Mouse (Mus musculus) cerebellum, adult 9-10 months (tissue): ENCODE results near the gene Foxj2.

Experiments used
- DNase-seq: peaks from one replicate; pipeline ENCODE4 v3.0.0; 2022

Gene Foxj2

DNA sequence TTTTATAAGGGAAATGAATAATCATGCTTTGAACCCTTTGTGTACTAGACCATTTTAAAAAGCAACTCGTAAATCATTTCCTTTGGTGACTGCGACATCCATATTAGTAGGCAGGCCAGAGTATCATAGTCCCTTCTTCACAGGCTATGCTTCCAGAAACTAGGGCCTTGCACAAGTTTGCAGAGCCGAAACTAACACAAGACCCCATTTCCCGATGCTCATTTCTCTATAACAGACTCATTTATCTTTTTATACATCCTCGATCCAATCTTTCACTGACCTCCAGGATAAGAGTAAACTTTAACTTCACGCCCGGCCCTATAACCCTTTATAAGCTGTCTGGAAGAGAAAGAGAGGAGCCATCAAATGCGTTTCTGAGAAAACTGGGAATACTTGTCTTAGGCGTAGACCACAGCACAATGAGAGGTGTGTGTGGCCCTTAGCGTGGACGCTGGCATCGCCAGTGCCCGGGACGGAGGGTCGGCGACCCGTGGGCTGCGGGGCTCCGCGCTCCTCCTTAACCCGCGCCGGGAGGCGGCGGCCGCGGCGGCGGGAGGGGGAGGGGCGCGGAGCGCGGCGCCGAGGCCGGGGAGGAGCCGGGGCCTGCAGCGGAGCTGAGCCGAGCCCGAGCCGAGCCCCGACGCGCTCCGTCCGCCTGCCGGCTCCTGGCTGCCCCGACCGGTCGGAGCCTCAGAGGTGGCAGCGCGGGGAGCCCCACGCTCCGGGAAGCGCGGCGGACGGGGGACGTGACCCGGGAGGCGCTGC, at the start of gene Foxj2:
Foxj2 (plus strand) TSS at position 609 of the 765 bp plus-strand sequence.
- peak; percentile 66 for DNase-seq

DNA sequence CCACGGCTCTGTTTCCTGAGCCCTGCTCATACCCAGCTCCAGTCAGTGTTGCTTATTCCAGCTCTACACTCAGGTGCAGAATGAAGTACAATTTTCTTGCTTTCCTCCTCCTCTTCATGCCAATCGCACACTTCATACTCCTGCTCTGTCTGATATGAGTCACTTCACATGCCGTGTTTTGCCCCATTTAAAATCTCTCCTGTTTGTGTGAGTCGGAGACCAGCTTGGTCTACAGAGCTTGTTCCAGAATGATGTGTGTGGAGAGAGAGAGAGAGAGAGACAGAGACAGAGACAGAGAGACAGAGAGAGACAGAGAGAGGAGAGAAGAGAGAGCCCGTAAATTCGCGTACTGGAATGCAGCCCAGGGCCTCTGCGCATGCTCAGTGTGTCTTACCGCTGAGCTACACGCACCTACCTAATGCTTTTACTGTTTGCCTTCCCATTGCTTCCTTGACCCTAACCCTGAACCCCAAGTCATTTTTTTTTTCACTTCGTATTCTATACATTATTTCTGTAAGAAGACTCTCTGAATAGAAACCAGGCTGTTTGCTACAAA, 48.9 kb upstream of the Foxj2 start:
- DNase-seq, result peak; percentile 74

DNA sequence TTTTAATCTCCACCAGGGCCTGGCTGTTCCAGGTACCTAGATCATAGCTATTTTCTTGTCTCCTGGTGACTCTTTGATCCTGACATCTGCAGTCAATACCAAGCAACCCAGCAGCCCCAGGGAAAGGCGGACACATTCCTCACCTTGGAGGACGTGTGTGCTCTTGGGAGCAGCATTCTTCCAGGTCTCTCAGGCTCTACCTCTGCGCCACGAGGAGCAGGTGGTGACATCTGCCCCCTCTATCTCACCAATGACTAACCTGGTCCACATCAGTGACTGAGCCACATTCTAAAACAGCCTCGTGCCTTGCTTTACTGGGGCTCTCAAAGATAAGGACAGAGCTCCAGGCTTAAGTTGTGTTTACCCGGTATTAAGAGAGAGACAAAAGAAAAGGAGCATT, 47.0 kb upstream of the Foxj2 start:
- DNase-seq, result no peak

GRCm38 (mm10) chr6:122774345-122774744, 45.4 kb upstream of the Foxj2 start:
- DNase-seq, result no peak

GRCm38 (mm10) chr6:122776040-122776439, 43.7 kb upstream of the Foxj2 start:
- DNase-seq, result no peak

DNA sequence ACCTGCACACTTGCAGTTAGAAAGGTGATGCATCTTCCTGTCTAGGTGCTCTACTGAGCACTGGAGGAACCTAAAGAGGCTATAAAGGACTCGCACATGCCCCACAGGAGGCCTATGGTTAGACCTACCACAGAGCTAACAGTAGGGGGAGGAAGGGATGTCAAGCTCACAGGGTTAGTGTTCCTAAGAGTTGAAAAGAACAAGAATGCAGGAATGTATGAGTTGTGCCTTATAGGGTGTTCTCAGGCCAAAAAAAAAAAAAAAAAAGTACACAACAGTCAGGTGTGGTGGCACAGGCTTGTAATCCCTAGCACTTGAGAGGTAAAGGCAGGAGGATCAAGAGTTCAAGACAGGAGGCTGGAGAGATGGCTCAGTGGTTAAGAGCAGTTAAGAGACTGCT, 39.8 kb upstream of the Foxj2 start:
- no peak for DNase-seq

GRCm38 (mm10) chr6:122781167-122781566, 38.5 kb upstream of the Foxj2 start:
- no peak for DNase-seq

GRCm38 (mm10) chr6:122782164-122782563, 37.5 kb upstream of the Foxj2 start:
- peak; percentile 83 for DNase-seq

DNA sequence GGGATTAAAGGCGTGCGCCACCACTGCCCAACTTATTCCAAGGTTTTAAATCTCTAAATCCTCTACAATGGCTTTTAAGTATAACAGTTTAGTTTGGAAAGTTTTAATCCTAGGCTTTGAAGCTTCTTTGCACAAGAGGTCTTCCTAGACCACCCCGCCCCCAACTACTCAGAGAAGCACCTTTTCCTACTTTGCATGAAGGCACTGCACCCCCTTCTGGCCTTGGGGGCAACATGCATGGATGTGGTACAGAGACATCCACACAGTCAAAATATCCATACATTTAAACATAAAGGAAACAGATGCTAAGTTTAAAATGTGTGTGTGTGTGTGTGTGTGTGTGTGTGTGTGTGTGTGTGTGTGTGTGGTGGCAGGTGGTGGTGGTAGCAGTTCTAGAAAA, 34.8 kb upstream of the Foxj2 start:
- peak; percentile 71 for DNase-seq

DNA sequence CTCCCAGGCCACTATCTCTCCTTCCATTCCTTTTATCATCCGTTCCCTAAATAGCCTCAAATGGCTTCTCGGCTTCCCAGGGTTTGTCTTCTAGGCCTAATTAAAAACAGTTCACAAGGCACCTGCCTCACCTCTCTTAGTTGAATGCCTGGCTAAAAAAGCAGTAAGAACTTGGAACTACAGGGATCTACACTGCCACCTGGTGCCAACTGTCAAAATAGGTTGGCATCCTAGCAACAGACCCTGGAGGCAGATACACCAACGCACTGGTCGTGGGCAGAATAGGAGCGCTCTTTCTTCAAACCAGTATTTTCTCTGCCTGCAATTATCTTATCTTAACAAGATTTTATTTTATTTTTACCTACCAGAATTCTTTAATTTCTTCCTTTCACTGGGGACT, 33.4 kb upstream of the Foxj2 start:
- DNase-seq, result peak; percentile 91

GRCm38 (mm10) chr6:122795254-122795935, 24.3 kb upstream of the Foxj2 start:
- DNase-seq, result no peak

GRCm38 (mm10) chr6:122800640-122801300, 18.9 kb upstream of the Foxj2 start:
- peak; percentile 19 for DNase-seq

GRCm38 (mm10) chr6:122801301-122801800, 18.4 kb upstream of the Foxj2 start, which contains the start of gene Slc2a3:
Gene Slc2a3, minus strand, starts transcription at chr6:122801640.
- peak; percentile 79 for DNase-seq

DNA sequence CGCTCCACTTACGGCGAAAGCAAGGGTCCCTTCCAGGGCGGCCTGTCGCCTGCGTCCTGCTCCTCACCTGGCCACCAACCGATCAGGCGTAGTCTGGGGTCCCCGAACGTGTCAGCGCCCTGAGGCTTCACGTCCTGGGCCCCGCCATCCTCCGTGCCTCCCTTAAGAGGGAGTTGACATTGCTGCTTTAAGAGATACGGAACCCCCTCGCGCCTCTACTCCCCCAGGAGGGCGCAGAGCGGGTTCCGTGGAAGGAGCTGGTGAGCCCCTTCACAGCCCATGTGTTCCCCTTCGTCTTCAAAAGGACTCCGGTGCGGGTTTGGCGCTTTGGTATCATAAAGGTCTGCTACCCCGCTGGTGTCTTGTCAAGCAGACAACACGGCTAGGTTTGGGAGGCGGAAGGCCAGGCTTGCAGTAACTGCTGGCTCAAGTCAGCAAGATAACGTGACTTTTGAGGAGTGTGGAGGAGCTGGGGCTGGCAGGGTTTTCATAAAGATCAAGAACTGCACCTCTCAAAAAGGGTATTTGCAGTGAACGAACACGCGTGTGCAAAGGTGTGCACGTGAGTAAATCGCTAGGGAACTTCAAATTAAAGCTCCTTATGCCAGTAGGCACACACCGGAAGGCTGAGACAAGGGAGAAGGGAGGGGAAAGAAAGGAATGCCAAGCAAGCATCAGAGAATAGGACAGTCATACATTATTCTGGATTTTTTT, 17.8 kb upstream of the Foxj2 start:
- DNase-seq, result peak; percentile 72

- peak; percentile 89 for DNase-seq
These were observed 15.3 kb upstream of the Foxj2 start for GRCm38 (mm10) chr6:122804418-122804817.

- DNase-seq, result peak; percentile 87
These were observed 9.6 kb upstream of the Foxj2 start for GRCm38 (mm10) chr6:122810022-122810614.

GRCm38 (mm10) chr6:122810615-122811279, 9.0 kb upstream of the Foxj2 start:
- peak; percentile 99 for DNase-seq

DNA sequence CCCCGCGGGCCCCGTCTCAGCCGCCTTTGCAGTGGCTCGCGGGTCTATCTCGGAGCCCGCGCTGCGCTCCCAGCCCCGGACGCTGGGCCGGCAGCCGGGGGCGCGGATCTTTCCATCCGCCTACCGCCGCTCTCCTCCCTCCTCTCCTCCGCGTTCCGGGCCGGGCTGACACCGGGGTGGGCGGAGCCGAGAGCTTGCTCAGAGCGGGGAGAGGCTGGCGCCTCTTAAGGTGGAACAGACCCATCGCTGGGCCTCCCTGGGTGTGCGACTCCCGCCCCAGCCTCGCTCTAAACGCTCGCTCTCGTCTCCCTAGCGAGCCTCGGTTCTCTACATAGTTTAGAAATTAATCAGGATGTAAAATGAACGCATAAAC, 8.4 kb upstream of the Foxj2 start:
- DNase-seq, result peak; percentile 93

DNA sequence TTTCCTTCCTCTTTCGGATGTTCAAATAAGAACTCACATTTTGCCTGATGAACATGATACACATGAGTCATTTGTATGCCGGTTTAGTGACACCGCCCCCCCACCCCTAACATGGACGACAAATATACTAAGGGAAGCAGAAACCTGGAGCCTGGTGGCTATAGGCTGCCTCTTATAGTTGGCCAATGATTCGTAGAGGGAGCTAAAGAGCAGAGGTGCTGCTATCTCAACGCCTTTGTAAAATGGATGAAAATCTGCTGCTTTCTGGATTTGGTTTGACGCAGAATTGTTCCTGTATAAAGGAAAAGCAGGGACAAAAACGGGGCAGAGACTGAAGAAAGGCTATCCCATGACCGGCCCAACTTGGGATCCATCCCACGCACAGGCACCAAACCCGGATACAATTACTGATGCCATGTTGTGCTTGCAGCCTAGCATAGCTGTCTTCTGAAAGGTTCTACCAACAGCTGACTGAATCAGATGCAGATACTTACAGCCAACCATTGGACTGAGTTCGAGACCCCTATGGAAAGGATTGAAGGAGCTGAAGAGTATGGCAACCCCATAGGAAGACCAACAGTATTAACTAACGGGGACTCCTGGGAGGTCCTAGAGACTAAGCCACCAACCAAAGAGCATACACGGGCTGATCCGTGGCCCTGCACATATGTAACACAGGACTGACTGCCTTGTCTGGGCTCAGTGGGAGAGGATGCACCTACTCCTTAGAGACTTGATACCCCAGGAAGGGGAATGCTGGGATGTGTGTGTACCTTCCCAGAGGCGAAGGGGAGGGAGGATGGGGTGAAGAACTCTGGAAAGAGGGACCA, 7.7 kb upstream of the Foxj2 start:
- peak; percentile 77 for DNase-seq

GRCm38 (mm10) chr6:122812716-122813115, 7.0 kb upstream of the Foxj2 start:
- no peak for DNase-seq

- DNase-seq, result no peak
These were observed 6.1 kb upstream of the Foxj2 start for GRCm38 (mm10) chr6:122813640-122814039.
